Mouse (Mus musculus): ENCODE data around the gene Olfr1497. TPM values are rescaled to one million over a fixed set of nuclear protein-coding genes. Genes with fewer than 3 reads are reported as not detected.
"Not testable (repeated sequence)": the region's sequence is repeated elsewhere in the genome, so short reads cannot be mapped to it uniquely, and the experiment has no call there.

Gene Olfr1497
- not detected for polyA plus RNA-seq (2017; shearing (Covaris generic))

DNA sequence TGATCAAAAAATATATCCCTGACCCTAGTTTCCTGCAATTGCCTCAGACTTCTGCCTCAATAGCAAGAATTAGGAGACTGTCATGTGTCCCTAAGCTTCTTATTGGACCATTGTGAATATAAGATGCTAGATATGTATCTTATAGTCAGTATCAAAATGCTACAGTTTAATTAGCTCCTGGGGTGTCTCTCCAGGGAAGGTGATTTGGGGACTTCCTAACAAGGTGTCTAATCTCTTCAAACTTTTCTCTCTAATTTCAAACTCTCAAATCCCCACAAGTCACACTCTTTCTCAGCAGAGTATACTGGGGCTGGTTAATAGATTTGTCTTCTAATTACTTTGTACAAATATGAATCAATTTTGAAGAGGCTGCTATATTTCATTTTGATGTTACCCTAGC, at the start of gene Olfr1497:
Olfr1497 (minus strand) TSS at position 101 of the 400 bp plus-strand sequence.
- ATAC-seq, result no peak

DNA sequence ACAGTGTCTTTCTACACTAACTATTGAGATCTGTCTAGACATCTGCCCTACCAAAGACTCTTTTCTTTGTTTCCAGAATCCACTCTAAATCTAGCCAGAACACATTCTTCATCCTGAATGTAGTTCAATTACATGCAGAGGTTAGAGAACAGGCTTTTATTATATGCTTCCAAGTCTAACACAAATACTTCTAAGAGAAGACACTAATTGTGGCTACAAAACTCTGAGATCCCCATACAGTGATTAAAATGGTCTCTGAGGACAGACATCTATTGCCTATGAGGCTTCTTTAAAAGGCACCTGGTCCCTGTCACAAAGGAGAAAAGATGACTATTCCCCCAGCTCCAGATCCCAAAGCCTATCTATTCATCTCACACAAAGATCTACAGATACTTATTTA, 32.4 kb upstream of the Olfr1497 start, which contains the start of gene Olfr1500:
Olfr1500 (minus strand) TSS at position 101 of the 400 bp plus-strand sequence.
- no peak for ATAC-seq

DNA sequence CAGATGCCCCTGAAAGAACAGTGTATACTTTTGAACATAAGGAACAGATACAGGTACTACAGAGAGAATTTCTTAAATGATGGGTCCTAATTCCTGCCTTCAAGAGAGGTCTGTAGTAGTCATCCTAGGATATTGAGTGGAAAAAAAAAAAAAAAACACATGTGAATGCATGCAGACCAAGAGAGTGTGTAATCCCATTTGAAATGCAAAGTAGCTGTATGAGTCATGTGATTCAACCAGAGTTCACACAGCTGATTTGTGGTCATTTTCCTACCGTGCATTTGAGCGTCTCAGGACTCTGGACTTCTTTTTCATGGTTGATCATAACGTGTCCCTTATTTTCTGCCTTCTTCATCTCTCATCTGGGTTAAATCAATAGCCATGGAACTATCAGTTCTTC, 30.4 kb upstream of the Olfr1497 start:
- no peak for ATAC-seq

DNA sequence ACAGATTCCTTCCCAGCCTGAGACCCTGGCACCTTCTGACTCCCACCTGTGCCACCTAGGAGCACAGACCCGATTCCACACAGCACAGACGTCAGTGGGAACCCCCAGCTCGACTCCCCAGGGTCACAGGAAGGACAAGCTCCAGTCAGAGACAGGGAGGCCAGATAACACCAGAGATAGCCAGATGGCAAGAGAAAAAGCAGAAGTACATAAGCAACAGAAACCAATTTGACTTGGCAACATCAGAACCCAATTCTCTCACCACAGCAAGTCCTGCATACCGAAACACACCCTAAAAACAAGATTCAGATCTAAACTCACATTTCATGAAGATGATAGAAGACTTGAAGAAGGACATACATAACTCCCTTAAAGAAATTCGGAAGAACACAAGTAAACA, 22.8 kb upstream of the Olfr1497 start:
- no peak for ATAC-seq

DNA sequence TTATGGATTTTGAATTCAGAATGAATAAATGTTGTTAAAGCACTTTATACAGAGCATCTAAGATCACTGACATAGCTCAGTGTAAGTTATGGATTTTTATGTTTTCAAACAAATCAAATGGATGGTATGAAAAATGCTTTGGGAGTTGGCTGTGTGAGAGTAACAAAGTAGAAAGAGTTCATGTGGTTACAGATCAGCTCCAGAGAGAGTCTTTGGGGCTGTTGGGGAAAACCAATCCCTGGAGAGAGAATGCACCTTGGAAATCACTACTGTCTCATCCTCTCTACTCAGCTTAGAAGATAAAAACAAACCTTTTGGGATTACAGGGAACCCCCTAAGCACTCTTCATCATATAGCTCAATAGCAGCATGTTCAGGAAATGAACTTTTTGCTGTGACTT, 21.3 kb upstream of the Olfr1497 start, which contains the start of gene Olfr1499:
Olfr1499 (minus strand) TSS at position 101 of the 400 bp plus-strand sequence.
- no peak for ATAC-seq

DNA sequence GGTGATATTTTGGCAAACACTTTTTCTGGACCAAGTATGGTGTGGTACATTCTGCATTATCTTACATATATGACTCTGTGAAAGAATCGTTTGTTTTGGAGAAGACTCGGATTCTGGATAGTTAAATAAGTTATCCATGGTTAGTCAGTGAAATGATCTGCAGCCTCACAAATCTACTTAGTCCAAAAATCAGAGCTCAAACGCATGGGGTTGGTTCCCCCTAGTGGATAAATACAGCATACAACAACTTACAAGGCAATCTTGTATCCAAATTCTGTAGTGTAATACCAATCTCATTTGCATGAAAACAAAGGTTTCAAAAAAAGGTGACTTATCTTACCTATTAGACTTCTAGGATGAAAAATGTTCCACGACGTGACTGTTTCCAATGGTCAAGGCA, 20.8 kb upstream of the Olfr1497 start:
- no peak for ATAC-seq

DNA sequence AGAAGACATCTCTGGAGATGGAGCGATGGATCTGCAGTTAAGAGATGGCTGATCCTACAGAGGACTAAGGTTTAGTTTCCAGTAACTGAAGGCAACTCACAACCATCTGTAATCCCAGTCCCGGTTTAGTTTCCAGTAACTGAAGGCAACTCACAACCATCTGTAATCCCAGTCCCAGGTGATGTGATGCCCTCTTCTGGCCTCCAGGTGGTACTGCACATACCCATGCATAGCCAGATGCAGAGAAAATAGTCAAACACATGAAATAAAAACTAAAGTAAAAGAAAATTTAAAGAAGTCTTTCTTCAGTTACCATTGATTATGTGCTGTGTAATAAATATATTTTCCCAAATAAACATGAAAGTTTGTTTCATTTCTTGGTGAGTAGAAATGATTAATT, 14.8 kb upstream of the Olfr1497 start:
- no peak for ATAC-seq

DNA sequence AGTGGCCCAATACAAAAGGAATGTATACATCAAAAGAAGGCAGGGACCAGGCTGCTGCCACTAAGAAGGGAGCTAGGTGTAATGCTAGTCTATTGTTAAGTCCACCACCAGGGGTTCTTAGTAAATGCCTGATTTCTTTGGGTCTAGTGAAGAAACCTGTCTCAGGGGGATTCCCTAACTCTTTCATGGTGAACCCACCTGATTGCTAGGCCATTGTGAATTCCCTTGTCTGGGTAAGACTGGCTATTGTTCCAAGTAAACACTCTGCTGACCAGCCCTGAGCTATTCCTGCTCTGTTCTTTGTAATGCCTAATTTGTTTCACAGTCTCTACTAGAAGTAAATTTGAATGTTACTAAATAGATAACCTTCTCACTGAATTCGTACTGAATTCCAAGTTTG, 7.5 kb upstream of the Olfr1497 start:
- ATAC-seq, result not testable (repeated sequence)

DNA sequence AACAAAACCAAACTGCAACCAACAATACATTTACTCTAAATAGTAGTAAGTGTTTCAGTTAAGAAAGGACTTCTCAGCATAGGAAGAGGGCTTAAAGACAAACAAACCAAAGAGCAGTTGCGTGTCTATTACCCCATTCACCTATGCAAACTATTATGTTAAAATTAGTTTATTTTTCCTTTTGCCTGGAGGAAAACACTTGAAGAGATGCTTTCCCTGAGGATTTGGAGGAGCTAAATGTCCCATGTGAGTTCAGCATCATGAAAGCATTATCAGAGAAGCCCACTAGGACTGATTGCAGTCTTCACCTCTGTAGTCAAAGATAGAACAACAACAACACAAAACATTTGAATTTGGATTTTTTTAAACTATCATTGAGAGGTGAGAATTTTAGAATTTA, 20.4 kb downstream of the Olfr1497 start, which contains the start of gene Olfr1496:
Olfr1496 (plus strand) TSS at position 301 of the 400 bp plus-strand sequence.
- ATAC-seq, result no peak

DNA sequence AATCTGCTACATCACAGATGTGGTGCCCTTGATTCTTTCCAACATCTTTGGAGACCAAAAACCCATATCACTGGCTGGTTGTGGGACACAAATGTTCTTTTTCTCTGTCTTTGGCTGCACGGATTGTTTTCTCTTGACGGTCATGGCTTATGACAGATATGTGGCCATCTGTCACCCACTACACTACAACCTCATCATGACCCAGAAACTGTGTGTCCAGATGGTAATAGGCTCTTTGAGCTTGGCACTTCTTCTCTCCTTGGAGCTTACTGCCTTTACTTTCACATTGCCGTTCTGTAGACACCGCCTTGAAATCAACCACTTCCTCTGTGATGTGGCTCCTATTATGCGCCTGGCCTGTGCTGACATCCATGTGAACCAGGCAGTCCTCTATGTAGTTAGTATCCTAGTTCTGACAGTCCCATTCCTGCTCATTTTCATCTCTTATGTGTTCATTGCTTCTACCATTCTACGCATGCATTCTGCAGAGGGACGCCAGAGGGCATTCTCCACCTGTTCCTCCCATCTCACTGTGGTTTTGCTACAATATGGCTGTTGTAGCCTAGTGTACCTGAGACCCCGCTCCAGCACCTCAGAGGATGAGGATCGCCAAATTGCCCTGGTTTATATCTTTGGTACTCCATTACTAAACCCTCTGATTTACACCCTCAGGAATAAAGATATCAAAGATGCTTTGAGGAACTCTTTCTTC, 29.3 kb downstream of the Olfr1497 start:
- ATAC-seq, result no peak

DNA sequence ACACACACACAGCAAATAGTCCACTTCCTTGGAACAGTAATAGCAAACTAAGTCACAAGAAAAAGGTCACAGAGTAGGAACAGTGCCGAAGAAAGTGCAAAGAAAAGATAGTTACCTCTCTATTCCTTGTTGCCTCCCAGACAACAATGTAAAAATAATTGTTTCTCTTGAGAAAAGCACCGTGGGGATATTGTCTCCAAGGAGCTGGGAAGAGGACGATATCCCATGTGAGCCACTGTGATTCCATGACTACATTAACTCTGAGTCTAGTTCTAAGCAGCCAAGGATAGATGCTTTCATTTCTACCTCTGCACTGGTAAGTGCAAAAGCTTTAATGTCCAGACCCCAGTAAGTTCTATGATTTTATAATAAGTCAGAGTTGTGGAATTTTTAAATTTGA, 33.7 kb downstream of the Olfr1497 start, which contains the start of gene Olfr1495:
Olfr1495 (plus strand) TSS at position 301 of the 400 bp plus-strand sequence.
- no peak for ATAC-seq

DNA sequence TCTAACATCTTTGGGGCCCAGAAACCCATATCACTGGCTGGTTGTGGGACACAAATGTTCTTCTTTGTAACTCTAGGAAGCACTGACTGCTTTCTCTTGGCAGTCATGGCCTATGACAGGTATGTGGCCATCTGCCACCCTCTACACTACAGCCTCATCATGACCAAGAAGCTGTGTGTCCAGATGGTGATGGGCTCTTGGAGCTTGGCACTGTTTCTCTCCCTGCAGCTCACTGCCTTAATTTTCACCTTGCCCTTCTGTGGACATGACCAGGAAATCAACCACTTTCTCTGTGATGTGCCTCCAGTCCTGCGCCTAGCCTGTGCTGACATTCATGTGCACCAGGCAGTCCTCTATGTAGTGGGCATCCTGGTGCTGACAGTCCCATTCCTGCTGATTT, 48.6 kb downstream of the Olfr1497 start:
- ATAC-seq, result no peak

Other genes with a start within 250 kb of the Olfr1497 start
- not detected for gene Olfr1484, start 214.7 kb downstream of the Olfr1497 start, polyA plus RNA-seq (2017; shearing (Covaris generic))
- not detected for gene Olfr1487, start 180.8 kb downstream of the Olfr1497 start, polyA plus RNA-seq (2017; shearing (Covaris generic))
- under 1 TPM in 1 of 2 experiments, not detected in 1; 0.05 TPM for gene Olfr1489, start 166.6 kb downstream of the Olfr1497 start, polyA plus RNA-seq (2017; shearing (Covaris generic))
- gene Olfr1490, start 147.1 kb downstream of the Olfr1497 start, polyA plus RNA-seq (2017; shearing (Covaris generic)), result not detected
- under 1 TPM in 1 of 2 experiments, not detected in 1; 0.46 TPM for gene Olfr1491, start 100.9 kb downstream of the Olfr1497 start, polyA plus RNA-seq (2017; shearing (Covaris generic))
- not detected for gene Olfr1493-ps1, start 74.9 kb downstream of the Olfr1497 start, polyA plus RNA-seq (2017; shearing (Covaris generic))
- gene Olfr1494, start 58.5 kb downstream of the Olfr1497 start, polyA plus RNA-seq (2017; shearing (Covaris generic)), result not detected
- gene Olfr1495, start 33.6 kb downstream of the Olfr1497 start, polyA plus RNA-seq (2017; shearing (Covaris generic)), result not detected
- not detected for gene Olfr1496, start 20.3 kb downstream of the Olfr1497 start, polyA plus RNA-seq (2017; shearing (Covaris generic))
- gene Olfr1499, start 21.2 kb upstream of the Olfr1497 start, polyA plus RNA-seq (2017; shearing (Covaris generic)), result not detected
- under 1 TPM in 1 of 2 experiments, not detected in 1; 0.35 TPM for gene Olfr1500, start 32.3 kb upstream of the Olfr1497 start, polyA plus RNA-seq (2017; shearing (Covaris generic))
- gene Olfr1501, start 52.5 kb upstream of the Olfr1497 start, polyA plus RNA-seq (2017; shearing (Covaris generic)), result not detected
- not detected for gene Olfr1502, start 63.6 kb upstream of the Olfr1497 start, polyA plus RNA-seq (2017; shearing (Covaris generic))
- not detected for gene Olfr1504, start 99.7 kb upstream of the Olfr1497 start, polyA plus RNA-seq (2017; shearing (Covaris generic))
- gene Olfr1505, start 115.3 kb upstream of the Olfr1497 start, polyA plus RNA-seq (2017; shearing (Covaris generic)), result under 1 TPM in 1 of 2 experiments, not detected in 1; 0.12 TPM